Mouse (Mus musculus) brain, embryonic 14.5 days (tissue): ENCODE measurements around the gene Shbg. TPM values are rescaled to one million over a fixed set of nuclear protein-coding genes. Genes with fewer than 3 reads are reported as not detected.
"Not testable (repeated sequence)": the region's sequence is repeated elsewhere in the genome, so short reads cannot be mapped to it uniquely, and the experiment has no call there.

Source experiments
- DNase-seq: peaks from one replicate; pipeline ENCODE4 v3.0.0-alpha.2; 2011; ENCODE audit warnings: low read depth
- CTCF ChIP-seq: fragments of 200-500 bp; IDR thresholded peaks from 2 replicates; pipeline ENCODE4 v1.5.1; 2012; ENCODE audit warnings: inconsistent platforms, mild to moderate bottlenecking, moderate library complexity, borderline replicate concordance; ENCODE audit not compliant: insufficient read depth, insufficient read length; ENCODE audit errors: extremely low read depth
- POLR2A ChIP-seq: fragments of 200-500 bp; IDR thresholded peaks from 2 replicates; pipeline ENCODE4 v1.6.1; 2012; ENCODE audit warnings: mild to moderate bottlenecking, inconsistent platforms, borderline replicate concordance; ENCODE audit not compliant: poor library complexity, insufficient read depth, insufficient read length, severe bottlenecking; ENCODE audit errors: extremely low read depth
- polyA plus RNA-seq: library from polyadenylated mRNA; depleted of rRNA; stranded (reverse); fragments of >200 nt; gene quantifications from 2 replicates; pipeline ENCODE4 v1.2.3, GENCODE M21; 2012

Shbg gene
- polyA plus RNA-seq, 1 experiment, result not detected

GRCm38 (mm10) chr11:69656065-69656455, 38.4 kb upstream of the Shbg start:
- no peak for DNase-seq
- TF ChIP-seq CTCF (no peak), POLR2A (no peak)

- TF ChIP-seq POLR2A (no peak), CTCF (peak; percentile 86)
- peak; percentile 86 for DNase-seq
Measured at GRCm38 (mm10) chr11:69655264-69656064, 37.8 kb upstream of the Shbg start, which contains the start of gene Sox15. Gene Sox15, plus strand, starts transcription at chr11:69655314.

- TF ChIP-seq CTCF (no peak), POLR2A (no peak)
- no peak for DNase-seq
Measured at GRCm38 (mm10) chr11:69654760-69655159, 37.1 kb upstream of the Shbg start.

- no peak for TF ChIP-seq CTCF
- DNase-seq, result peak; percentile 18
Measured at GRCm38 (mm10) chr11:69653399-69653798, 35.7 kb upstream of the Shbg start.

- TF ChIP-seq POLR2A (no peak), CTCF (no peak)
- no peak for DNase-seq
Measured at GRCm38 (mm10) chr11:69645860-69646259, 28.2 kb upstream of the Shbg start.

GRCm38 (mm10) chr11:69635471-69635870, 17.8 kb upstream of the Shbg start:
- DNase-seq, result no peak
- no peak for TF ChIP-seq POLR2A
- TF ChIP-seq CTCF, result no peak

GRCm38 (mm10) chr11:69633128-69633866, 15.6 kb upstream of the Shbg start:
- TF ChIP-seq POLR2A (no peak), CTCF (no peak)
- DNase-seq, result no peak

GRCm38 (mm10) chr11:69632284-69633089, 14.8 kb upstream of the Shbg start, which contains the start of gene Fxr2:
Gene Fxr2, plus strand, starts transcription at chr11:69632990.
- DNase-seq, result peak; percentile 100
- TF ChIP-seq POLR2A (peak; percentile 94), CTCF (peak; percentile 81)

- peak; percentile 31 for DNase-seq
- TF ChIP-seq CTCF, result peak; percentile 14; the same call in 1 of the 2 replicates
- no peak for TF ChIP-seq POLR2A
Measured at GRCm38 (mm10) chr11:69629802-69630201, 12.1 kb upstream of the Shbg start.

GRCm38 (mm10) chr11:69628286-69628685, 10.6 kb upstream of the Shbg start:
- TF ChIP-seq POLR2A, result no peak
- peak; percentile 91 for TF ChIP-seq CTCF
- DNase-seq, result peak; percentile 81

- not testable (repeated sequence) for DNase-seq
Measured at GRCm38 (mm10) chr11:69624339-69624738, 6.6 kb upstream of the Shbg start.
